Mouse (Mus musculus): ENCODE data around the gene Atp7b. TPM values are rescaled to one million over a fixed set of nuclear protein-coding genes. Genes with fewer than 3 reads are reported as not detected.

Gene Atp7b
- total and polyA plus RNA-seq, 3 experiments: 29.4 to 32.5 TPM; not detected in 1

DNA sequence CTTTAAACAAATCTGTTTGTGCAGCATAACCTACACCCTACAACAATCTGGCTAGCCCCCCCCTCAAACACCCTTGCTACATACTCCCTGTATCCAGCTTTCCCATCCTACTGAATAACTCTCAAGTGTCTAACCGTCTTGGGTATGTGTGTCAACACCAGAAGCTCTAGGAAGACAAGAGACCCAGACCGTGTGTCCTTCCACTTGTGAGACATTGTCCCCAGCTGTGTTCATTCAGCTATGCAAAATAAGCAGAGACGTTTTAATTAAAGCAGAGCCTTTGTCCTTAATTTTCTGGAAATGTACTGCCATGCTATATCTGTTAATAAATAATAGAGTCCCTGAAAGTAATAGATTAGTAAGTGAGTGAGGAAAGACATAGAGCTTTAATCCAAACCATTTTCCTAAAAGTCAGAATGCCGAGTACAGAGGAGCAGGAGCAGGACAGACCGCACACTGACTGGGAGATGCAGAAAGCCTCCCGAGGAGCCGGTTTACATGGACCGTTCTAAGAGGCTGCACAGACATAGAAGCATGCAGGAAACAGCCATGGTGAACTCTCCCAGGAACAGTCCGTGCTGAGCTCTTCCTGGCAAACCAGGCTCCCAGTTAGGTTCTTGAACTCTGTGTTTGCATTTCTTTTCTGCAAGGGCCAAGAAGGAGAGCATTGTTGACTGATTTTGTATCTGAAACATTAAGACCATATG lies 112.6 kb downstream of the Atp7b start:
- Histone ChIP-seq H3K4me3 (ENCODE audit: control insufficient read depth in 1 of 2, insufficient read depth in 1 of 2, low read depth in 2 of 2, low read length in 2 of 2) (no peak overlapping the region), H3K36me3 (ENCODE audit: control insufficient read depth in 1 of 2, insufficient read depth in 2 of 2, low read length in 2 of 2) (no peaks in the 10 kb centered on the region), H3K9me3 (replicated peaks; ENCODE audit: insufficient read depth, low read length) (no peaks in the 10 kb centered on the region), H3K79me2 (ENCODE audit: control insufficient read depth, insufficient read depth, low read length, poor library complexity) (no peaks in the 10 kb centered on the region), H3K27me3 (ENCODE audit: control insufficient read depth in 1 of 2, insufficient read depth in 2 of 2, low read length in 2 of 2) (no peaks in the 10 kb centered on the region), H3K27ac (ENCODE audit: control insufficient read depth, low read depth, low read length) (no peak overlapping the region), H3K4me1 (ENCODE audit: control insufficient read depth in 1 of 2, insufficient read depth in 2 of 2, low read length in 2 of 2) (no peaks in the 10 kb centered on the region), H3K9ac (ENCODE audit: control insufficient read depth, low read depth, low read length, poor library complexity, severe bottlenecking) (no peak overlapping the region)
- TF ChIP-seq GABPA (IDR thresholded peaks at IDR 0.05; ENCODE audit: low read depth, low read length) (no peak), TAL1 (IDR thresholded peaks at IDR 0.05; ENCODE audit: low read length) (no peak), ZMIZ1 (IDR thresholded peaks at IDR 0.05; ENCODE audit: low read depth, low read length) (no peak)
- no peak for DNase-seq (ENCODE audit: low read depth, low spot score)

DNA sequence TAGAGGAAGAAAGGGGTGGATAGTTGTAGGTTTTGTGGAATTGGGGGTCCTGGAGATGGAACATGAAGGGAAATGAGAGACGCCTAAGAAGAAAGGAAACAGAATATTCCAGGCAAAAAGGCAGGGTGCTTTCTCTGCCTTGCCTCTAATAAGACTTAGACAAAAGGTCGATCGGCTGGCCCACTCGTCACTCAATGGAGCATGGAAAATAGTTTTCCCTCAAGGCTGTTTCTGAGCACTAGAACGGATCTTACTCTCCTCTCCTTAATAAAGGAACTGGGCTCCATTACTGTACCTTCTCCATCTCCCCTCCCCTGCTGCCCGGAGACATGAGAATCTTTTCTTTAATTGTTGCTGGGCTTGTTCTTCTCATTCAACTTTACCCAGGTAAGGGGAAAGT lies 113.6 kb downstream of the Atp7b start, which contains the start of gene Defb13:
TSS of gene Defb13 (plus strand) at position 301 of the 400 bp plus-strand sequence.
- no peak for DNase-seq (ENCODE audit: low read depth, low spot score)
- H3K36me3 ChIP-seq (ENCODE audit: control insufficient read depth in 1 of 2, insufficient read depth in 2 of 2, low read length in 2 of 2): no peaks in the 10 kb centered on the region
- no peak within 1 kb of the TSS for H3K27ac ChIP-seq (ENCODE audit: control insufficient read depth, low read depth, low read length)
- no peak for TF ChIP-seq SMC3 (IDR thresholded peaks at IDR 0.05; ENCODE audit: low read depth, low read length)
- TF ChIP-seq RAD21 (IDR thresholded peaks at IDR 0.05; ENCODE audit: low read depth, low read length): no peak
- no peak for TF ChIP-seq ZNF384 (IDR thresholded peaks at IDR 0.05; ENCODE audit: low read depth, low read length)
- TF ChIP-seq NRF1 (IDR thresholded peaks at IDR 0.05; ENCODE audit: insufficient read depth, low read depth, low read length, poor library complexity, severe bottlenecking): no peak
- TF ChIP-seq E2F4 (IDR thresholded peaks at IDR 0.05; ENCODE audit: borderline replicate concordance, low read depth, low read length): no peak
- no peak for TF ChIP-seq USF1 (IDR thresholded peaks at IDR 0.05; ENCODE audit: low read depth, low read length)
- no peak for TF ChIP-seq MAX (IDR thresholded peaks at IDR 0.05; ENCODE audit: low read length)
- TF ChIP-seq CHD1 (IDR thresholded peaks at IDR 0.05; ENCODE audit: low read depth, low read length): no peak
- no peak for TF ChIP-seq CHD2 (IDR thresholded peaks at IDR 0.05; ENCODE audit: low read length)
- TF ChIP-seq POLR2A (IDR thresholded peaks at IDR 0.05; ENCODE audit: control insufficient read depth in 1 of 2, insufficient read depth in 1 of 2, low read depth in 1 of 2, low read length in 2 of 2, poor library complexity in 1 of 2): no peak
- no peak for TF ChIP-seq TAL1 (IDR thresholded peaks at IDR 0.05; ENCODE audit: low read length)
- TF ChIP-seq MAZ (IDR thresholded peaks at IDR 0.05; ENCODE audit: low read depth, low read length): no peak
- TF ChIP-seq USF2 (IDR thresholded peaks at IDR 0.05; ENCODE audit: borderline replicate concordance in 1 of 2, insufficient read depth in 1 of 2, low read depth in 1 of 2, low read length in 2 of 2): no peak
- TF ChIP-seq ZKSCAN1 (IDR thresholded peaks at IDR 0.05; ENCODE audit: low read depth, low read length): no peak
- H3K9ac ChIP-seq (ENCODE audit: control insufficient read depth, low read depth, low read length, poor library complexity, severe bottlenecking): no peak within 1 kb of the TSS
- H3K4me3 ChIP-seq (ENCODE audit: control insufficient read depth in 1 of 2, insufficient read depth in 1 of 2, low read depth in 2 of 2, low read length in 2 of 2): no peak within 1 kb of the TSS
- H3K79me2 ChIP-seq (ENCODE audit: control insufficient read depth, insufficient read depth, low read length, poor library complexity): no peaks in the 10 kb centered on the region
- no peaks in the 10 kb centered on the region for H3K9me3 ChIP-seq (replicated peaks; ENCODE audit: insufficient read depth, low read length)
- H3K4me1 ChIP-seq (ENCODE audit: control insufficient read depth in 1 of 2, insufficient read depth in 2 of 2, low read length in 2 of 2): no peaks in the 10 kb centered on the region
- no peaks in the 10 kb centered on the region for H3K27me3 ChIP-seq (ENCODE audit: control insufficient read depth in 1 of 2, insufficient read depth in 2 of 2, low read length in 2 of 2)

Other genes with a start within 250 kb of the Atp7b start
- not detected in 2 replicates for gene Defb50, start 236.8 kb downstream of the Atp7b start, total RNA-seq (2012; rRNA removed)
- not detected for gene Defb50, start 236.8 kb downstream of the Atp7b start, polyA plus RNA-seq (2012; ENCODE audit: insufficient read depth in 1 of 2, insufficient read length in 2 of 2, low read depth in 1 of 2, low replicate concordance in 2 of 2, missing spikeins in 1 of 2)
- gene Defb2, start 220.4 kb downstream of the Atp7b start, total RNA-seq (2012; rRNA removed): not detected in 2 replicates
- not detected for gene Defb2, start 220.4 kb downstream of the Atp7b start, polyA plus RNA-seq (2012; ENCODE audit: insufficient read depth in 1 of 2, insufficient read length in 2 of 2, low read depth in 1 of 2, low replicate concordance in 2 of 2, missing spikeins in 1 of 2)
- gene Defb10, start 201.4 kb downstream of the Atp7b start, total RNA-seq (2012; rRNA removed): not detected in 2 replicates
- not detected for gene Defb10, start 201.4 kb downstream of the Atp7b start, polyA plus RNA-seq (2012; ENCODE audit: insufficient read depth in 1 of 2, insufficient read length in 2 of 2, low read depth in 1 of 2, low replicate concordance in 2 of 2, missing spikeins in 1 of 2)
- gene Defb9, start 174.9 kb downstream of the Atp7b start, total RNA-seq (2012; rRNA removed): not detected in 2 replicates
- gene Defb9, start 174.9 kb downstream of the Atp7b start, polyA plus RNA-seq (2012; ENCODE audit: insufficient read depth in 1 of 2, insufficient read length in 2 of 2, low read depth in 1 of 2, low replicate concordance in 2 of 2, missing spikeins in 1 of 2): not detected
- not detected in 2 replicates for gene Defb11, start 153.9 kb downstream of the Atp7b start, total RNA-seq (2012; rRNA removed)
- not detected for gene Defb11, start 153.9 kb downstream of the Atp7b start, polyA plus RNA-seq (2012; ENCODE audit: insufficient read depth in 1 of 2, insufficient read length in 2 of 2, low read depth in 1 of 2, low replicate concordance in 2 of 2, missing spikeins in 1 of 2)
- not detected in 2 replicates for gene Defb15, start 127.6 kb downstream of the Atp7b start, total RNA-seq (2012; rRNA removed)
- not detected for gene Defb15, start 127.6 kb downstream of the Atp7b start, polyA plus RNA-seq (2012; ENCODE audit: insufficient read depth in 1 of 2, insufficient read length in 2 of 2, low read depth in 1 of 2, low replicate concordance in 2 of 2, missing spikeins in 1 of 2)
- gene Defb35, start 122.0 kb downstream of the Atp7b start, total RNA-seq (2012; rRNA removed): not detected in 2 replicates
- not detected for gene Defb35, start 122.0 kb downstream of the Atp7b start, polyA plus RNA-seq (2012; ENCODE audit: insufficient read depth in 1 of 2, insufficient read length in 2 of 2, low read depth in 1 of 2, low replicate concordance in 2 of 2, missing spikeins in 1 of 2)
- not detected in 2 replicates for gene Defb13, start 113.5 kb downstream of the Atp7b start, total RNA-seq (2012; rRNA removed)
- not detected for gene Defb13, start 113.5 kb downstream of the Atp7b start, polyA plus RNA-seq (2012; ENCODE audit: insufficient read depth in 1 of 2, insufficient read length in 2 of 2, low read depth in 1 of 2, low replicate concordance in 2 of 2, missing spikeins in 1 of 2)
- not detected in 2 replicates for gene Fam90a1a, start 101.6 kb downstream of the Atp7b start, total RNA-seq (2012; rRNA removed)
- not detected for gene Fam90a1a, start 101.6 kb downstream of the Atp7b start, polyA plus RNA-seq (2012; ENCODE audit: insufficient read depth in 1 of 2, insufficient read length in 2 of 2, low read depth in 1 of 2, low replicate concordance in 2 of 2, missing spikeins in 1 of 2)
- not detected in 2 replicates for gene Ccdc70, start 90.5 kb downstream of the Atp7b start, total RNA-seq (2012; rRNA removed)
- not detected for gene Ccdc70, start 90.5 kb downstream of the Atp7b start, polyA plus RNA-seq (2012; ENCODE audit: insufficient read depth in 1 of 2, insufficient read length in 2 of 2, low read depth in 1 of 2, low replicate concordance in 2 of 2, missing spikeins in 1 of 2)
- gene Alg11, start 416 bp upstream of the Atp7b start, total RNA-seq (2012; rRNA removed): 18.6 and 22.2 TPM in 2 replicates
- gene Alg11, start 416 bp upstream of the Atp7b start, polyA plus RNA-seq (2012; ENCODE audit: insufficient read depth in 1 of 2, insufficient read length in 2 of 2, low read depth in 1 of 2, low replicate concordance in 2 of 2, missing spikeins in 1 of 2): 10 to 100 TPM; 17.2 to 55.0 TPM
- not detected in 2 replicates for gene Nek5, start 64.7 kb upstream of the Atp7b start, total RNA-seq (2012; rRNA removed)
- under 1 TPM in 1 of 2 experiments, not detected in 1; 0.04 TPM for gene Nek5, start 64.7 kb upstream of the Atp7b start, polyA plus RNA-seq (2012; ENCODE audit: insufficient read depth in 1 of 2, insufficient read length in 2 of 2, low read depth in 1 of 2, low replicate concordance in 2 of 2, missing spikeins in 1 of 2)
- 2.0 and 3.0 TPM in 2 replicates for gene Nek3, start 106.1 kb upstream of the Atp7b start, total RNA-seq (2012; rRNA removed)
- 1 to 10 TPM in 1 of 2 experiments, not detected in 1; 3.5 TPM for gene Nek3, start 106.1 kb upstream of the Atp7b start, polyA plus RNA-seq (2012; ENCODE audit: insufficient read depth in 1 of 2, insufficient read length in 2 of 2, low read depth in 1 of 2, low replicate concordance in 2 of 2, missing spikeins in 1 of 2)
- 25.5 and 26.4 TPM in 2 replicates for gene Ckap2, start 125.5 kb upstream of the Atp7b start, total RNA-seq (2012; rRNA removed)
- gene Ckap2, start 125.5 kb upstream of the Atp7b start, polyA plus RNA-seq (2012; ENCODE audit: insufficient read depth in 1 of 2, insufficient read length in 2 of 2, low read depth in 1 of 2, low replicate concordance in 2 of 2, missing spikeins in 1 of 2): 10 to 100 TPM in 1 of 2 experiments, not detected in 1; 33.6 TPM
- 21.7 and 23.2 TPM in 2 replicates for gene Vps36, start 132.5 kb upstream of the Atp7b start, total RNA-seq (2012; rRNA removed)
- gene Vps36, start 132.5 kb upstream of the Atp7b start, polyA plus RNA-seq (2012; ENCODE audit: insufficient read depth in 1 of 2, insufficient read length in 2 of 2, low read depth in 1 of 2, low replicate concordance in 2 of 2, missing spikeins in 1 of 2): 10 to 100 TPM in 1 of 2 experiments, not detected in 1; 27.9 TPM
- not detected in 2 replicates for gene Thsd1, start 167.0 kb upstream of the Atp7b start, total RNA-seq (2012; rRNA removed)
- under 1 TPM in 1 of 2 experiments, not detected in 1; 0.10 TPM for gene Thsd1, start 167.0 kb upstream of the Atp7b start, polyA plus RNA-seq (2012; ENCODE audit: insufficient read depth in 1 of 2, insufficient read length in 2 of 2, low read depth in 1 of 2, low replicate concordance in 2 of 2, missing spikeins in 1 of 2)
- gene Tpte, start 223.1 kb upstream of the Atp7b start, total RNA-seq (2012; rRNA removed): not detected in 2 replicates
- gene Tpte, start 223.1 kb upstream of the Atp7b start, polyA plus RNA-seq (2012; ENCODE audit: insufficient read depth in 1 of 2, insufficient read length in 2 of 2, low read depth in 1 of 2, low replicate concordance in 2 of 2, missing spikeins in 1 of 2): not detected